Mouse (Mus musculus): ENCODE measurements around the gene Eda2r. TPM values are rescaled to one million over a fixed set of nuclear protein-coding genes. Genes with fewer than 3 reads are reported as not detected.

Gene Eda2r
- polyA plus RNA-seq, 1 experiment = not detected

DNA sequence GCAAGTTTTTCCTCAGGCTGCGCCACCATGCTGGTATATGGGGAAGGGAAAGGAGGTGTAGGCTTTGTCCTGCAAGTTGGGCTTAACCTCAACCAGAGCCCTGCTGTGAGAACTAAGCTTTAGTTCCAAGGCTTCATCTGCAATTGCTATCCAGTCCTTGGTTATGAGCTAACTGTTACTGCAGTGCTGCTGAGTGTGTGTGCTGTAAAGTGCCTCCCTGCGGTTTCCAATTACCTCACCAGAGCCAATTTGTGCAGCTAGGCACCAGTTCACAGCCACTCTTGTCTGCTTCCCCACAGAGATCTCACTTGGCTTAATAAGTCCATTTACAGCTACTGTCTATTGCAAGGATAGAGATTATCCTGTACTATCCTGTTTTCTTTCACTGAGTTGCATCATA is 16.1 kb downstream of the Eda2r start:
- Histone ChIP-seq H3K4me1 (ENCODE audit: control insufficient read depth, insufficient read depth, insufficient read length, low read length) (no peaks in the 10 kb centered on the region), H3K27me3 (ENCODE audit: control insufficient read depth, insufficient read depth, low read length) (no peaks in the 10 kb centered on the region), H3K36me3 (ENCODE audit: control insufficient read depth, insufficient read depth, low read length) (no peaks in the 10 kb centered on the region), H3K27ac (ENCODE audit: insufficient read depth, low read depth, low read length) (no peak overlapping the region), H3K4me3 (ENCODE audit: low read depth, low read length) (no peak overlapping the region)
- no peak for TF ChIP-seq POLR2A (IDR thresholded peaks at IDR 0.05; ENCODE audit: low read depth, low read length)
- TF ChIP-seq CTCF (IDR thresholded peaks at IDR 0.05; ENCODE audit: extremely low read depth, insufficient read length, insufficient replicate concordance, low read depth, low read length) = no peak
- WGBS = 50% methylated on average over 2 of the region's 2 CpGs

DNA sequence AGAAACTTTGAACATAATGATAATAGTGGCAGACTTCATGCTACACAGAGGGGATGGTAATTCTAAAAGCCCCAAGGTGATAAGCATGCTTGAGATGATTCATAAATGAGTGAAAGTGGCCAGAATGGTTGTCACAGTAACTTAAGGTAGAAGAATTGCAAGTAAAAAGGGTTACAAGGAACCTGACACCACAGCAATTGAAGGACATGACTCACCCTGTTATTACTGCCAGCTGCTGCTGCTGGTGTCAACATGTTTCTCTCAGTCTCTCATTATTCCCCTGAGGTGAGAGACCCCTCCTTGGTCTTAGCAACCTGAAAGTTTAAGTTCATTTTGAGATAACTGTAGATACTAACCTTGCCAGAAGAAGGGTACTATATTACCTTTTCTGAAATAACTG is 49.1 kb downstream of the Eda2r start:
- TF ChIP-seq POLR2A (IDR thresholded peaks at IDR 0.05; ENCODE audit: low read depth, low read length) = no peak
- TF ChIP-seq CTCF (IDR thresholded peaks at IDR 0.05; ENCODE audit: extremely low read depth, insufficient read length, insufficient replicate concordance, low read depth, low read length) = no peak
- Histone ChIP-seq H3K4me3 (ENCODE audit: low read depth, low read length) (no peak overlapping the region), H3K27me3 (ENCODE audit: control insufficient read depth, insufficient read depth, low read length) (no peaks in the 10 kb centered on the region), H3K27ac (ENCODE audit: insufficient read depth, low read depth, low read length) (no peak overlapping the region), H3K4me1 (ENCODE audit: control insufficient read depth, insufficient read depth, insufficient read length, low read length) (no peaks in the 10 kb centered on the region), H3K36me3 (ENCODE audit: control insufficient read depth, insufficient read depth, low read length) (no peaks in the 10 kb centered on the region)
